Mouse (Mus musculus): ENCODE results near the gene Zfp423. TPM values are rescaled to one million over a fixed set of nuclear protein-coding genes. Genes with fewer than 3 reads are reported as not detected.

The Zfp423 gene
- total and polyA plus RNA-seq, 3 experiments: not detected

- Histone ChIP-seq H3K9me3 (replicated peaks; ENCODE audit: insufficient read depth, low read length) (no peaks in the 10 kb centered on the region), H3K79me2 (ENCODE audit: control insufficient read depth, insufficient read depth, low read length, poor library complexity) (no peaks in the 10 kb centered on the region), H3K27me3 (ENCODE audit: control insufficient read depth in 1 of 2, insufficient read depth in 2 of 2, low read length in 2 of 2) (no peaks in the 10 kb centered on the region), H3K36me3 (ENCODE audit: control insufficient read depth in 1 of 2, insufficient read depth in 2 of 2, low read length in 2 of 2) (no peaks in the 10 kb centered on the region), H3K4me1 (ENCODE audit: control insufficient read depth in 1 of 2, insufficient read depth in 2 of 2, low read length in 2 of 2) (no peaks in the 10 kb centered on the region), H3K4me3 (ENCODE audit: control insufficient read depth in 1 of 2, insufficient read depth in 1 of 2, low read depth in 2 of 2, low read length in 2 of 2) (no peak overlapping the region), H3K27ac (ENCODE audit: control insufficient read depth, low read depth, low read length) (no peak overlapping the region), H3K9ac (ENCODE audit: control insufficient read depth, low read depth, low read length, poor library complexity, severe bottlenecking) (no peak overlapping the region)
- DNase-seq (ENCODE audit: low read depth, low spot score): no peak
- no peak for TF ChIP-seq NRF1 (IDR thresholded peaks at IDR 0.05; ENCODE audit: insufficient read depth, low read depth, low read length, poor library complexity, severe bottlenecking)
- no peak for TF ChIP-seq UBTF (IDR thresholded peaks at IDR 0.05; ENCODE audit: borderline replicate concordance, insufficient read depth, low read depth, low read length)
- no peak for TF ChIP-seq TCF12 (IDR thresholded peaks at IDR 0.05; ENCODE audit: low read depth, low read length)
- no peak for TF ChIP-seq NELFE (IDR thresholded peaks at IDR 0.05; ENCODE audit: low read depth, low read length)
- no peak for TF ChIP-seq CTCF (IDR thresholded peaks at IDR 0.05 in 2 of 3, conservative IDR thresholded peaks at IDR 0.05 in 1 of 3; ENCODE audit: control insufficient read depth in 1 of 3, insufficient read depth in 1 of 3, low read depth in 2 of 3, low read length in 3 of 3, poor library complexity in 1 of 3, severe bottlenecking in 1 of 3)
- no peak for TF ChIP-seq MAX (IDR thresholded peaks at IDR 0.05; ENCODE audit: low read length)
- TF ChIP-seq HCFC1 (IDR thresholded peaks at IDR 0.05; ENCODE audit: low read depth, low read length): no peak
- TF ChIP-seq ZKSCAN1 (IDR thresholded peaks at IDR 0.05; ENCODE audit: low read depth, low read length): no peak
- no peak for TF ChIP-seq EP300 (IDR thresholded peaks at IDR 0.05; ENCODE audit: low read depth in 1 of 2, low read length in 2 of 2)
- TF ChIP-seq USF1 (IDR thresholded peaks at IDR 0.05; ENCODE audit: low read depth, low read length): no peak
- no peak for TF ChIP-seq BHLHE40 (IDR thresholded peaks at IDR 0.05; ENCODE audit: borderline replicate concordance, low read depth, low read length)
- TF ChIP-seq ZC3H11A (IDR thresholded peaks at IDR 0.05; ENCODE audit: low read depth, low read length): no peak
- no peak for TF ChIP-seq POLR2AphosphoS5 (IDR thresholded peaks at IDR 0.05; ENCODE audit: borderline replicate concordance, low read depth, low read length)
- no peak for TF ChIP-seq RCOR1 (IDR thresholded peaks at IDR 0.05; ENCODE audit: low read depth, low read length)
- no peak for TF ChIP-seq MAFK (IDR thresholded peaks at IDR 0.05; ENCODE audit: borderline replicate concordance, low read depth, low read length)
Observed at GRCm38 (mm10) chr8:87745125-87745698, 214.2 kb downstream of the Zfp423 start.

DNA sequence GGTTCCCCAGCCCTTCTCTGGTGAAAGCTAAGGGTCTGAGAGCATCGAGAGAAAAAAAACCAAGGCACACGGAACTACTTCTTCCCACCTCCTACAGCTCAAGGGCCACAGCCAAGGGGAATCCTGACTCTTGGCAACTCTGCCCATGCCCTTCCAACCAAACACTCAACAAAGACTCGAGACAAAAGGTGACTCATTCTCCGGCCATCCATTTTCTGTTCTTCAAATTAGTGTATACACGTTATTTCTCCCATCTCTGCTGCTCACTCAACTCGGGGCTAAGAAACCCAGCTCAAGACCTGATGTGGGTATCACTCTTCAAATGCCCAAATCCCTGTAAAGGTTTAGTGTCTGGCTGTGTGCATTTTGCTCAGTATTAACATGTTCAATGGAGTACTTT, 214.8 kb downstream of the Zfp423 start:
- no peaks in the 10 kb centered on the region for H3K36me3 ChIP-seq (ENCODE audit: control insufficient read depth in 1 of 2, insufficient read depth in 2 of 2, low read length in 2 of 2)
- TF ChIP-seq USF1 (IDR thresholded peaks at IDR 0.05; ENCODE audit: low read depth, low read length) (no peak), MXI1 (IDR thresholded peaks at IDR 0.05; ENCODE audit: low read depth, low read length) (no peak), MYC (IDR thresholded peaks at IDR 0.05; ENCODE audit: low read depth, low read length) (no peak), CHD1 (IDR thresholded peaks at IDR 0.05; ENCODE audit: low read depth, low read length) (no peak), ZC3H11A (IDR thresholded peaks at IDR 0.05; ENCODE audit: low read depth, low read length) (no peak)

More for the DNA sequence above, 214.8 kb downstream of the Zfp423 start:
- no peaks in the 10 kb centered on the region for H3K27me3 ChIP-seq (ENCODE audit: control insufficient read depth in 1 of 2, insufficient read depth in 2 of 2, low read length in 2 of 2)
- no peak overlapping the region for H3K9ac ChIP-seq (ENCODE audit: control insufficient read depth, low read depth, low read length, poor library complexity, severe bottlenecking)
- H3K9me3 ChIP-seq (replicated peaks; ENCODE audit: insufficient read depth, low read length): no peaks in the 10 kb centered on the region
- no peak for DNase-seq (ENCODE audit: low read depth, low spot score)
- no peak overlapping the region for H3K4me3 ChIP-seq (ENCODE audit: control insufficient read depth in 1 of 2, insufficient read depth in 1 of 2, low read depth in 2 of 2, low read length in 2 of 2)
- H3K4me1 ChIP-seq (ENCODE audit: control insufficient read depth in 1 of 2, insufficient read depth in 2 of 2, low read length in 2 of 2): no peaks in the 10 kb centered on the region
- H3K27ac ChIP-seq (ENCODE audit: control insufficient read depth, low read depth, low read length): no peak overlapping the region
- H3K79me2 ChIP-seq (ENCODE audit: control insufficient read depth, insufficient read depth, low read length, poor library complexity): no peaks in the 10 kb centered on the region
